Mouse (Mus musculus) liver, adult 2 months (tissue): Measurements from ENCODE around the gene Faf2. TPM values are rescaled to one million over a fixed set of nuclear protein-coding genes. Genes with fewer than 3 reads are reported as not detected.

ENCODE experiments used
- DNase-seq: peaks from one replicate; pipeline ENCODE4 v3.0.0-alpha.2; 2011; ENCODE audit warnings: low read depth, low spot score; ENCODE audit errors: extremely low read depth
- H3K27ac ChIP-seq: fragments of 200-500 bp; replicated peaks from 2 replicates; pipeline ENCODE4 v1.5.1; 2012; ENCODE audit warnings: low read depth, mild to moderate bottlenecking, control low read depth, inconsistent platforms, low read length; ENCODE audit not compliant: insufficient read depth
- H3K27me3 ChIP-seq: fragments of 200-500 bp; 2 replicates; pipeline ENCODE4 v1.6.1; 2012; ENCODE audit warnings: mild to moderate bottlenecking, moderate library complexity, low read length, inconsistent platforms; ENCODE audit not compliant: control insufficient read depth, insufficient read depth
- H3K36me3 ChIP-seq: fragments of 200-500 bp; 2 replicates; pipeline ENCODE4 v1.6.1; 2012; ENCODE audit warnings: low read length, inconsistent platforms; ENCODE audit not compliant: control insufficient read depth, insufficient read depth
- H3K4me1 ChIP-seq: fragments of 200-500 bp; 2 replicates; pipeline ENCODE4 v1.6.1; 2011; ENCODE audit warnings: low read length; ENCODE audit not compliant: control insufficient read depth, insufficient read depth
- H3K4me3 ChIP-seq: fragments of 200-500 bp; 2 replicates; pipeline ENCODE4 v1.5.1; 2011; ENCODE audit warnings: low read depth, mild to moderate bottlenecking, control low read depth, low read length, moderate library complexity; ENCODE audit not compliant: insufficient read depth
- H3K79me2 ChIP-seq: fragments of 200-500 bp; 2 replicates; pipeline ENCODE4 v1.6.1; 2012; ENCODE audit warnings: inconsistent platforms, mild to moderate bottlenecking, low read length, moderate library complexity; ENCODE audit not compliant: control insufficient read depth, insufficient read depth
- H3K9ac ChIP-seq: fragments of 200-500 bp; 2 replicates; pipeline ENCODE4 v1.6.1; 2012; ENCODE audit warnings: low read depth, mild to moderate bottlenecking, control low read depth, inconsistent platforms, low read length
- CTCF ChIP-seq: fragments of 200-500 bp; IDR thresholded peaks from 2 replicates; pipeline ENCODE4 v1.5.1; 2011; ENCODE audit warnings: low read depth, low read length, control low read depth
- POLR2A ChIP-seq: fragments of 200-500 bp; IDR thresholded peaks from 2 replicates; pipeline ENCODE4 v1.6.1; 2011; ENCODE audit warnings: low read length, control low read depth; ENCODE audit not compliant: insufficient read depth; ENCODE audit errors: extremely low read depth
- WGBS: fragments of 180-500 bp; shearing (Covaris S2); methylation state at CpG from one replicate; pipeline ENCODE4 v1.1.7; 2018; 5-methylcytosine and 5-hydroxymethylcytosine counted together
- polyA plus RNA-seq: library from polyadenylated mRNA; depleted of rRNA; stranded (reverse); fragments of >200 nt; gene quantifications from 2 replicates; pipeline ENCODE4 v1.2.3, GENCODE M21; 2012
- total RNA-seq: library from RNA; depleted of rRNA; stranded (reverse); fragments of >200 nt; gene quantifications from 2 replicates; pipeline ENCODE4 v1.2.3, GENCODE M21; 2014

The Faf2 gene
- total and polyA plus RNA-seq, 2 experiments: 22.5 to 25.1 TPM

DNA sequence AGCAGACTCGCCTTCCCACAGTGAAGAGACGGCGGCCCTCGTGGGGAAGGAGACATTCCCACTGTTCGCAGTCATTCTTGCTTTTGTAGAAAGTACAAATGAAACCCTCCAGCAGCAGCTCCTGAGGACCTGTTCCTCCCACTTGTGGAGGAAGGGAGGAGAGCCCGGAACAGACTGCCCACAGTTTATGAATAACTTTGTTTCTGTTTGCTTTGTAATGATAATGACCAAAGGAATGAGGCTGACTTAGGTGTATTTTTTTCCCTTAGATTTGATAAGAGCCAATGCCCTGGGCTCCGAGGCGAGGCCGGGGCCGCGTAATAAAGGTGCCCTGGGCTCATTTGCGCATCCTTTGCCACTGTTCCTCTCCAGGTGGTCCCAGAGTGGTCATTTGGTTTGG, 39.8 kb downstream of the Faf2 start:
- Histone ChIP-seq H3K9ac (no peak overlapping the region), H3K4me1 (peaks cover 12% of the 10 kb centered on the region), H3K27ac (no peak overlapping the region), H3K4me3 (no peak overlapping the region), H3K27me3 (no peaks in the 10 kb centered on the region), H3K36me3 (peaks cover 27% of the 10 kb centered on the region), H3K79me2 (no peaks in the 10 kb centered on the region)
- WGBS: 62% methylated on average over 12 of the region's 12 CpGs
- TF ChIP-seq CTCF (no peak), POLR2A (no peak)
- DNase-seq: peak; percentile 71

DNA sequence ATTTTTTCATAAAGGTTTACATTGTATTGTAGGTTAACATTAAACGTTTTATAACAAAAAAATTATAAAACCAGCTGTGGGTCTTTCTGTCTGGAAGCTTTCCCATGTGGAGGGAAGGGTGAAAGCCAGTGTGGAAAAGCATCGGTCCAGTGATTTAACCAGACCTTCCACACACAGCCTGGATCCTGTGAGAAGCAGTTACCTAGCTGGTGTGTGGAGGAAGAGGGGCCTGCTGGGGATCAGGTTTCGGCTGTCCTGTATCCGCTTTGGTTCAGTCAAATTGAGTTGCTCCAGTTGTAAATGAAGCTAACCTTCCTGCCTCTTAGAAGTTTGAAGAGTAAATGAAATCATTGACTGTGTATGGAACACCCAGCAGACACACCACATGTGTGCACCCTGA, 42.4 kb downstream of the Faf2 start:
- DNase-seq: no peak
- TF ChIP-seq CTCF (no peak), POLR2A (no peak)
- H3K27me3 ChIP-seq: no peaks in the 10 kb centered on the region
- H3K4me1 ChIP-seq: peaks cover 12% of the 10 kb centered on the region
- no peak overlapping the region for H3K9ac ChIP-seq
- H3K79me2 ChIP-seq: no peaks in the 10 kb centered on the region
- H3K36me3 ChIP-seq: peaks cover 12% of the 10 kb centered on the region
- WGBS: 89% methylated on average over 4 of the region's 4 CpGs
- no peak overlapping the region for H3K4me3 ChIP-seq
- H3K27ac ChIP-seq: 0 out of 2 replicates have a peak overlapping the region, but pooled peaks have one; percentile 17

DNA sequence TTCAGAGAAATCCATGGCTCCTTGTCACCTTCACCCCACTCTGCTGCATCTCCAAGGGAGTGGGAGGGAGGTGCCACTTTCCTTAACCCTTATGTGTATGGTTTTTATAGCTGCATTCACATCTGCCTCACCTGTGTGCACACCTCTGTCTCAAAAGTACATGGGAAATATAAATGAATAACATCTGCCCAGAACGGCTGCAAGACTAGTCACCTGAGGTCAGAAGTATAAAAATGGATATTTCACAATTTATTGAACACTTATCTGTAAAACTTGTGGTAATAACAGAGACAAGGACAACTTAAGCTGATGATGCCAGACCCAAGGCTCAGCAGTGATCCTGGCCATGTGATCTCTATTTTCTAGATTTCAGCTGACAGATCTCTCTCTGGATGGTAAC, 42.9 kb downstream of the Faf2 start:
- Histone ChIP-seq H3K79me2 (no peaks in the 10 kb centered on the region), H3K36me3 (peaks cover 12% of the 10 kb centered on the region)
- TF ChIP-seq CTCF (no peak), POLR2A (no peak)

DNA sequence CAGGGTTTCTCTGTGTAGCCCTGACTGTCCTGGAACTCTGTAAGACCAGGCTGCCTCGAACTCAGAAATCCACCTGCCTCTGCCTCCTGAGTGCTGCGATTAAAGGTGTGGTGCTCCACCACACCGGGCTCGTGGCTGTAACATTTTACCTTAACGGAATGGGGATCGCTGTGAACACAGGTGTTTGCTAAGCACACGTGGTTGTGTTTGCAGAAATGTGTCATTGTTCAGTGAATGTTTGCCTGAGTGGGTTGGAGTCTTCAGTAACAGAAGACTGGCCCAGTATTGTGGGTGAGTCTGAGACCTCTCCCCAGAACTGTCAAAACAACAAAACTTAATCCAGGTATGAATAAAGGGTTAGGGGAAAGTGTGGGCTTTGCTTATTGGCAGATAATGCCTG, 43.5 kb downstream of the Faf2 start:
- H3K36me3 ChIP-seq: peaks cover 9% of the 10 kb centered on the region
- H3K27me3 ChIP-seq: no peaks in the 10 kb centered on the region
- no peak overlapping the region for H3K9ac ChIP-seq
- H3K27ac ChIP-seq: peak overlapping the region; percentile 4; the same call in 1 of the 2 replicates
- no peaks in the 10 kb centered on the region for H3K79me2 ChIP-seq
- no peak overlapping the region for H3K4me3 ChIP-seq
- TF ChIP-seq POLR2A: no peak
- no peak for TF ChIP-seq CTCF
- peak; percentile 66 for DNase-seq
- peaks cover 12% of the 10 kb centered on the region for H3K4me1 ChIP-seq
- WGBS: 31% methylated on average over 7 of the region's 7 CpGs

More for the DNA sequence above, 42.9 kb downstream of the Faf2 start:
- H3K27ac ChIP-seq: 0 out of 2 replicates have a peak overlapping the region, but pooled peaks have one; percentile 2
- 38% methylated on average over 1 of the region's 1 CpGs for whole genome bisulfite sequencing
- H3K27me3 ChIP-seq: no peaks in the 10 kb centered on the region
- no peak overlapping the region for H3K9ac ChIP-seq
- H3K4me3 ChIP-seq: no peak overlapping the region
- peaks cover 12% of the 10 kb centered on the region for H3K4me1 ChIP-seq
- DNase-seq: peak; percentile 84

DNA sequence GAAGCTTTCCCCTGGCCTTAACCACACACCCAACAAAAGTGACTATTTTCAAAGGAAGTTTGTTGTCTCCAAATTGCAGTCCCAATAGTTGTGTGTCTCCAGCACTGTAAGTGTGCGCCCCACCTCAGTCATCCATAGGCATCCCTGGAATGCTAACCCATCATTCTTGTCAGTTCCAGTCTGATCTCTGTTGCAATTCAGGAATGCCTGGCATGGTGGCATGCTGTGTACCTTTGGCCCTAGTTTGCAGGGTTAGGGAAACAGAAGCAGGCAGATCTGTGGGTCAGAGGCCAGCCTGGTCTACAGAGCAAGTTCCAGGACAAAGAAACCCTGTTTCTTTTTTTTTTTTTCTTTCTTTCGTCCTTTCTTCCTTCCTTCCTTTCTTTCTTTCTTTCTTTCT, 48.9 kb downstream of the Faf2 start:
- TF ChIP-seq CTCF (no peak), POLR2A (no peak)
- Histone ChIP-seq H3K9ac (no peak overlapping the region), H3K4me3 (no peak overlapping the region), H3K79me2 (no peaks in the 10 kb centered on the region), H3K27ac (no peak overlapping the region), H3K36me3 (no peaks in the 10 kb centered on the region), H3K4me1 (peaks cover 4% of the 10 kb centered on the region), H3K27me3 (no peaks in the 10 kb centered on the region)
- DNase-seq: peak; percentile 93
- 36% methylated on average over 2 of the region's 2 CpGs for WGBS

DNA sequence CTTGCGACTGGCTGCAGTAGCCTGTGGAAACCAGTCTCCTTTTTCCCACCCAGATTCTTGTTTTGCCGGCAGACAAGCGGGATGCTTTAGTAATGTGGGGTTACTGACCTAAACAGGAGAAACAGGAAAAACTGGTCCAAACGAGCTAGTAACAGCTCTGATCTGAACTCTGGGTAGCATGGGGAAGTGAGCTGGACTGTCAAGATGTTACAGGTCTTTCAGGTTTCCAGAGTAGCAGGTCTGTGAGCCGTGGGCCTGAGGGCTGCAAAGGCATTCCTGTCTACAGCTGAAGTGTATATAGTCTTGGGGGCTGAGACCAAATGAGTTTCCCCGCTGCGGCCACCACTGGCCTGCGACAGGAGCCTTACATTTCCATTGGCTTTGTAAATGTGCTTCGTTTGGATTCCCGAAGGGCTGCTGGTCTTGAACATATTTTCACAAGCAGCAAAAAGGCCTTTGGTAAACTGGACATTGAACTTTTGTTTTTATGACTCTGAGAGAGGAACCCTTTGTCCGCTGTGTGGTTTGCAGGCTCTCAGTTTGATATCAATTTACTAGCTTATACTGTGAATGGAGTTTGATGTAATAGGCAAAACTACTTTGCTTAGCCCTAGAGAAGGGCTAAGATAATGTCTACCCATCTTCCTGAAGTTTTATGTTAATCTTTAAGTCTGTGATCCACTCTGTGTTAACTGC, 54.5 kb downstream of the Faf2 start:
- no peaks in the 10 kb centered on the region; the same call in 1 of the 2 replicates for H3K36me3 ChIP-seq
- 36% methylated on average over 11 of the region's 11 CpGs for WGBS
- H3K79me2 ChIP-seq: no peaks in the 10 kb centered on the region
- peaks cover 4% of the 10 kb centered on the region for H3K4me1 ChIP-seq
- H3K27ac ChIP-seq: peak overlapping the region; percentile 43
- H3K27me3 ChIP-seq: no peaks in the 10 kb centered on the region
- DNase-seq: peak; percentile 70
- TF ChIP-seq POLR2A: no peak
- no peak overlapping the region for H3K4me3 ChIP-seq
- no peak overlapping the region for H3K9ac ChIP-seq
